Mouse (Mus musculus): ENCODE measurements around the gene Rbbp8nl.

DNA sequence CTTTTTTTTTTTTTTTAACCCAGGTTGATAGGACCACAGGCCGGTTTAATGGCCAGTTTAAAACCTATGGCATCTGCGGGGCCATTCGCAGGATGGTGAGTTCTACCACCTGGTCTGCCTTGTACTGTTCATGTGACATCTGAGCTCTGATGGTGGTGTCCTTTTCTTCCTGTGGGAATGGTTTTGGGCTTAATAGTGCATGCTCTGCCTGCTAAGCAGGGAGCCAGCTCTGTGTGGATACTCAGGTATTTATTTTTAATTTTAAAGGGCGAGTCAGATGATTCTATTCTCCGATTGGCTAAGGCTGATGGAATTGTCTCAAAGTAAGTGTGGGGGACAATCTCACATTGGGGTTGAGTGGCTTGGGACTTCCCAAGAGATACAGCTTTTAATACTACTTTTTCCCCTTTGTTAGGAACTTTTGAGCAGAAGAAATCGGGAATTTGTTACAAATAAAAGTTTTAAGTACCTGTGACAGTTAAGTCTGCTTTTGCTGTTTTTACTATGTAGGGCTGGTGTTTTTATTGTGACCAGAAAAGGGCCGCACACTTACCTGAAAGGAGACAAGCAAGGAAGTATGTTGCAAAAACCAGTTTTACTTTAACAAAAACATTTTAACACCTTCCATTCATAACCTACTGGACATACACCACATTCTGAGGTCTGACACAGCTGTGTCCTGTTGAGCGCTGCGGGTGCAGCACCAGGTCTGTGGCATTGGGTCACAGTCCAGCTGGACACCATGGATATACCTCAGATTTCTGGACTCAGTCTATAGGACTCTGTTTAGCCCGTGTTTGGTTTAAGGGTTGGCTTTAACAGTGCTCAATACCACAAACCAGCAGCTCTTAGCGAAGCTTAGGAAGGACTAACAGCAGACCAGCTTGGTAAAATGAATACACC lies 31.5 kb downstream of the Rbbp8nl start:
- TF ChIP-seq POLR2A (IDR thresholded peaks at IDR 0.05; ENCODE audit: extremely low read depth, insufficient read depth, low read length) (no peak), CTCF (IDR thresholded peaks at IDR 0.05; ENCODE audit: extremely low read depth, insufficient read depth, low read length) (no peak)

Data from cortical plate, adult 2 months (tissue).